In genomic region chr19:11418865-11419264, GRCm38 (mm10) we compare ENCODE assay signal across 18 mouse cellular contexts. TPM values are rescaled to one million over a fixed set of nuclear protein-coding genes. Genes with fewer than 3 reads are reported as not detected.
"Had no signal": no experiment of that assay in that cellular context is flagged by ENCODE, and none has a peak within 500 bp of the region (broad histone marks: within the 10 kb centered on the region; RNA-seq: fewer than 3 reads in every experiment).

No protein-coding gene starts in this region.

RNA-seq across cellular contexts. Expression of gene Ms4a4c, which starts 14.3 kb away (rescaled TPM):
- polyA plus RNA-seq: limb, embryonic 11.5 days; limb, embryonic 12.5 days; midbrain, embryonic 10.5 days; midbrain, embryonic 13.5 days; midbrain, postnatal 0 days; myocyte had no signal

RNA-seq across cellular contexts. Expression of gene Ms4a4b, which starts 24.5 kb away (rescaled TPM):
- polyA plus RNA-seq: limb, embryonic 10.5 days; limb, embryonic 11.5 days; limb, embryonic 12.5 days; limb, embryonic 13.5 days; liver, embryonic 11.5 days; liver, embryonic 12.5 days; lung, embryonic 14.5 days; midbrain, embryonic 10.5 days; midbrain, embryonic 11.5 days; midbrain, embryonic 12.5 days; midbrain, embryonic 13.5 days; midbrain, embryonic 14.5 days; midbrain, embryonic 16.5 days; midbrain, postnatal 0 days; myocyte; neural tube, embryonic 11.5 days; neural tube, embryonic 12.5 days had no signal

RNA-seq across cellular contexts. Expression of gene Ms4a4a, which starts 43.5 kb away (rescaled TPM):
- polyA plus RNA-seq: liver, adult 2 months; myocyte had no signal

RNA-seq across cellular contexts. Expression of gene Ms4a6c, which starts 50.3 kb away (rescaled TPM):
- polyA plus RNA-seq: myocyte had no signal
